Mouse (Mus musculus) lung, postnatal 0 days (tissue): ENCODE results near the gene Ralgps2. TPM values are rescaled to one million over a fixed set of nuclear protein-coding genes. Genes with fewer than 3 reads are reported as not detected.
A peak's percentile ranks its signal among the peaks of the same experiment; 100 is the strongest.

Source experiments
- ATAC-seq: fragments of 200-750 bp; cut with Nextera tagmentation; 2 replicates; pipeline ENCODE4 v1.8.0; 2017; ENCODE audit warnings: moderate library complexity
- DNase-seq: peaks from one replicate; pipeline ENCODE4 v3.0.0-alpha.2; 2016; ENCODE audit warnings: low spot score
- H3K27ac ChIP-seq: fragments of 300-500 bp; sonication (generic); 2 replicates; pipeline ENCODE4 v1.5.1; 2014; ENCODE audit warnings: antibody characterized with exemption, mild to moderate bottlenecking, low read length, mixed read lengths
- H3K27me3 ChIP-seq: fragments of 300-500 bp; sonication (generic); replicated peaks from 2 replicates; pipeline ENCODE4 v1.6.1; 2014; ENCODE audit warnings: low read length, mixed read lengths; ENCODE audit not compliant: insufficient read depth
- H3K36me3 ChIP-seq: fragments of 300-500 bp; sonication (generic); 2 replicates; pipeline ENCODE4 v1.6.1; 2014; ENCODE audit warnings: low read length, mixed read lengths; ENCODE audit not compliant: insufficient read depth
- H3K4me1 ChIP-seq: fragments of 300-500 bp; sonication (generic); 2 replicates; pipeline ENCODE4 v1.6.1; 2014; ENCODE audit warnings: antibody characterized with exemption, low read depth, low read length, mixed read lengths; ENCODE audit not compliant: insufficient read depth
- H3K4me2 ChIP-seq: fragments of 300-500 bp; sonication (generic); replicated peaks from 2 replicates; pipeline ENCODE4 v1.6.1; 2014; ENCODE audit warnings: low read depth, mild to moderate bottlenecking, low read length, moderate library complexity, mixed read lengths
- H3K4me3 ChIP-seq: fragments of 300-500 bp; sonication (generic); 2 replicates; pipeline ENCODE4 v1.5.1; 2014; ENCODE audit warnings: low read depth, low read length
- H3K9ac ChIP-seq: fragments of 300-500 bp; sonication (generic); replicated peaks from 2 replicates; pipeline ENCODE4 v1.6.1; 2014; ENCODE audit warnings: low read depth, mild to moderate bottlenecking
- H3K9me3 ChIP-seq: fragments of 300-500 bp; sonication (generic); 2 replicates; pipeline ENCODE4 v1.6.1; 2016; ENCODE audit warnings: low read length, mixed read lengths
- CTCF ChIP-seq: IDR thresholded peaks from 2 replicates; pipeline ENCODE4 v1.5.1; 2016; ENCODE audit warnings: antibody characterized with exemption, mild to moderate bottlenecking
- EP300 ChIP-seq: IDR thresholded peaks from 2 replicates; pipeline ENCODE4 v1.6.1; 2016; ENCODE audit warnings: antibody characterized with exemption, mild to moderate bottlenecking, control low read depth
- WGBS: fragments of 180-500 bp; shearing (Covaris S2); extraction: QIAGEN DNeasy Blood & Tissue Kit; methylation state at CpG from one replicate; pipeline ENCODE4 v1.1.7; 2014; 5-methylcytosine and 5-hydroxymethylcytosine counted together
- polyA plus RNA-seq: library from polyadenylated mRNA; unstranded; fragments of >200 nt; fragmentation: Nextera tagmentation; extraction: Ambion mirVana; gene quantifications from 2 replicates; pipeline ENCODE4 v1.2.1, GENCODE M21; 2015

The Ralgps2 gene
- polyA plus RNA-seq, 1 experiment from 2014 or later = 38.3 TPM

GRCm38 (mm10) chr1:156913190-156913589, 26.2 kb downstream of the Ralgps2 start:
- no peak for TF ChIP-seq EP300
- TF ChIP-seq CTCF = no peak
- ATAC-seq = no peak
- Histone ChIP-seq H3K27ac (no peak overlapping the region), H3K4me2 (no peak overlapping the region), H3K4me1 (0 out of 2 replicates have a peak, but pooled peaks cover 2% of the 10 kb centered on the region), H3K9me3 (no peaks in the 10 kb centered on the region), H3K9ac (no peak overlapping the region), H3K27me3 (no peaks in the 10 kb centered on the region), H3K36me3 (no peaks in the 10 kb centered on the region), H3K4me3 (no peak overlapping the region)
- 78% methylated on average over 6 of the region's 6 CpGs for WGBS
- no peak for DNase-seq

GRCm38 (mm10) chr1:156910948-156911347, 28.5 kb downstream of the Ralgps2 start:
- DNase-seq (no peak), ATAC-seq (no peak)
- no peak overlapping the region for H3K27ac ChIP-seq
- H3K36me3 ChIP-seq = 0 out of 2 replicates have a peak, but pooled peaks cover 2% of the 10 kb centered on the region
- no peaks in the 10 kb centered on the region for H3K9me3 ChIP-seq
- 0 out of 2 replicates have a peak, but pooled peaks cover 2% of the 10 kb centered on the region for H3K4me1 ChIP-seq
- H3K4me2 ChIP-seq = no peak overlapping the region
- H3K4me3 ChIP-seq = no peak overlapping the region
- 67% methylated on average over 2 of the region's 2 CpGs for WGBS
- TF ChIP-seq CTCF (no peak), EP300 (no peak)
- H3K27me3 ChIP-seq = no peaks in the 10 kb centered on the region
- no peak overlapping the region for H3K9ac ChIP-seq

- Histone ChIP-seq H3K9me3 (no peaks in the 10 kb centered on the region), H3K4me2 (no peak overlapping the region), H3K4me1 (0 out of 2 replicates have a peak, but pooled peaks cover 2% of the 10 kb centered on the region), H3K9ac (no peak overlapping the region), H3K27me3 (no peaks in the 10 kb centered on the region), H3K36me3 (0 out of 2 replicates have a peak, but pooled peaks cover 2% of the 10 kb centered on the region), H3K27ac (no peak overlapping the region), H3K4me3 (no peak overlapping the region)
- ATAC-seq = no peak
- TF ChIP-seq EP300 (no peak), CTCF (peak; percentile 34)
- peak; percentile 68 for DNase-seq
Observed at GRCm38 (mm10) chr1:156909866-156910265, 29.6 kb downstream of the Ralgps2 start.

- 95% methylated on average over 4 of the region's 4 CpGs for WGBS
- TF ChIP-seq CTCF = no peak
- no peak for TF ChIP-seq EP300
- H3K4me3 ChIP-seq = no peak overlapping the region
- H3K36me3 ChIP-seq = 0 out of 2 replicates have a peak, but pooled peaks cover 2% of the 10 kb centered on the region
- no peak overlapping the region for H3K27ac ChIP-seq
- H3K4me2 ChIP-seq = no peak overlapping the region
- DNase-seq (no peak), ATAC-seq (no peak)
- H3K27me3 ChIP-seq = no peaks in the 10 kb centered on the region
- H3K4me1 ChIP-seq = 0 out of 2 replicates have a peak, but pooled peaks cover 2% of the 10 kb centered on the region
- H3K9ac ChIP-seq = no peak overlapping the region
- H3K9me3 ChIP-seq = no peaks in the 10 kb centered on the region
Observed at GRCm38 (mm10) chr1:156909265-156909664, 30.2 kb downstream of the Ralgps2 start.

- no peak overlapping the region for H3K4me2 ChIP-seq
- ATAC-seq = no peak
- no peaks in the 10 kb centered on the region for H3K9me3 ChIP-seq
- H3K4me1 ChIP-seq = no peaks in the 10 kb centered on the region
- no peak overlapping the region for H3K27ac ChIP-seq
- no peak overlapping the region for H3K9ac ChIP-seq
- 55% methylated on average over 2 of the region's 2 CpGs for WGBS
- no peak for TF ChIP-seq CTCF
- no peak for TF ChIP-seq EP300
- no peak overlapping the region for H3K4me3 ChIP-seq
- H3K27me3 ChIP-seq = no peaks in the 10 kb centered on the region
- H3K36me3 ChIP-seq = 0 out of 2 replicates have a peak, but pooled peaks cover 2% of the 10 kb centered on the region
- DNase-seq = no peak
Observed at GRCm38 (mm10) chr1:156905660-156906059, 33.8 kb downstream of the Ralgps2 start.

- no peaks in the 10 kb centered on the region for H3K4me1 ChIP-seq
- H3K27me3 ChIP-seq = no peaks in the 10 kb centered on the region
- 94% methylated on average over 3 of the region's 3 CpGs for WGBS
- H3K9ac ChIP-seq = no peak overlapping the region
- no peak for TF ChIP-seq CTCF
- TF ChIP-seq EP300 = no peak
- 0 out of 2 replicates have a peak, but pooled peaks cover 2% of the 10 kb centered on the region for H3K36me3 ChIP-seq
- ATAC-seq (no peak), DNase-seq (no peak)
- H3K4me3 ChIP-seq = no peak overlapping the region
- no peak overlapping the region for H3K4me2 ChIP-seq
- no peak overlapping the region for H3K27ac ChIP-seq
- H3K9me3 ChIP-seq = no peaks in the 10 kb centered on the region
Observed at GRCm38 (mm10) chr1:156903899-156904298, 35.5 kb downstream of the Ralgps2 start.

GRCm38 (mm10) chr1:156901689-156902088, 37.7 kb downstream of the Ralgps2 start:
- H3K27me3 ChIP-seq = no peaks in the 10 kb centered on the region
- ATAC-seq = no peak
- WGBS = 78% methylated on average over 6 of the region's 6 CpGs
- H3K4me2 ChIP-seq = no peak overlapping the region
- H3K9me3 ChIP-seq = no peaks in the 10 kb centered on the region
- H3K4me1 ChIP-seq = no peaks in the 10 kb centered on the region
- H3K27ac ChIP-seq = no peak overlapping the region
- H3K9ac ChIP-seq = no peak overlapping the region
- no peak for DNase-seq
- no peak for TF ChIP-seq CTCF
- TF ChIP-seq EP300 = no peak
- no peaks in the 10 kb centered on the region for H3K36me3 ChIP-seq
- H3K4me3 ChIP-seq = no peak overlapping the region
